Mouse (Mus musculus) spleen, adult 18-20 months (tissue): Measurements from ENCODE around the gene Dusp1.
A peak's percentile ranks its signal among the peaks of the same experiment; 100 is the strongest.

Experiments used
- DNase-seq, 2 experiments: peaks; one replicate each; pipeline ENCODE4 v3.0.0; 2022; ENCODE audit warnings: mixed read lengths in 2 of 2

Gene Dusp1

GRCm38 (mm10) chr17:26560526-26561289 lies 1.2 kb downstream of the Dusp1 start:
- DNase-seq, result no peak

GRCm38 (mm10) chr17:26553033-26553432 lies 8.9 kb downstream of the Dusp1 start:
- DNase-seq, result no peak

- no peak for DNase-seq
Observed at GRCm38 (mm10) chr17:26551104-26551503, 10.8 kb downstream of the Dusp1 start.

GRCm38 (mm10) chr17:26549148-26549809 lies 12.6 kb downstream of the Dusp1 start:
- no peak for DNase-seq

- DNase-seq, result no peak
Observed at GRCm38 (mm10) chr17:26548566-26548965, 13.4 kb downstream of the Dusp1 start.

- DNase-seq, result no peak
Observed at GRCm38 (mm10) chr17:26547771-26548170, 14.2 kb downstream of the Dusp1 start.

GRCm38 (mm10) chr17:26544319-26544963 lies 17.5 kb downstream of the Dusp1 start:
- DNase-seq, result no peak

GRCm38 (mm10) chr17:26540083-26540482 lies 21.8 kb downstream of the Dusp1 start:
- DNase-seq, result no peak

GRCm38 (mm10) chr17:26537722-26538471 lies 24.0 kb downstream of the Dusp1 start:
- DNase-seq, result no peak

GRCm38 (mm10) chr17:26535251-26536136 lies 26.4 kb downstream of the Dusp1 start:
- no peak for DNase-seq

GRCm38 (mm10) chr17:26534695-26535094 lies 27.2 kb downstream of the Dusp1 start:
- no peak for DNase-seq

- DNase-seq, result no peak
Observed at GRCm38 (mm10) chr17:26533871-26534372, 28.0 kb downstream of the Dusp1 start.

GRCm38 (mm10) chr17:26532476-26533045 lies 29.4 kb downstream of the Dusp1 start:
- peak; percentile 34 to 43 for DNase-seq

GRCm38 (mm10) chr17:26531395-26532027 lies 30.4 kb downstream of the Dusp1 start:
- DNase-seq, result no peak

- DNase-seq, result no peak
Observed at GRCm38 (mm10) chr17:26530590-26531081, 31.3 kb downstream of the Dusp1 start.

GRCm38 (mm10) chr17:26529791-26530241 lies 32.1 kb downstream of the Dusp1 start:
- DNase-seq, result no peak

GRCm38 (mm10) chr17:26528751-26529150 lies 33.2 kb downstream of the Dusp1 start:
- DNase-seq, result no peak

- no peak for DNase-seq
Observed at GRCm38 (mm10) chr17:26527291-26527690, 34.6 kb downstream of the Dusp1 start.

GRCm38 (mm10) chr17:26525316-26525715 lies 36.6 kb downstream of the Dusp1 start:
- DNase-seq, result no peak

GRCm38 (mm10) chr17:26524801-26525200 lies 37.1 kb downstream of the Dusp1 start:
- no peak for DNase-seq

GRCm38 (mm10) chr17:26524316-26524715 lies 37.6 kb downstream of the Dusp1 start:
- DNase-seq, result no peak
